In the genomic region with DNA sequence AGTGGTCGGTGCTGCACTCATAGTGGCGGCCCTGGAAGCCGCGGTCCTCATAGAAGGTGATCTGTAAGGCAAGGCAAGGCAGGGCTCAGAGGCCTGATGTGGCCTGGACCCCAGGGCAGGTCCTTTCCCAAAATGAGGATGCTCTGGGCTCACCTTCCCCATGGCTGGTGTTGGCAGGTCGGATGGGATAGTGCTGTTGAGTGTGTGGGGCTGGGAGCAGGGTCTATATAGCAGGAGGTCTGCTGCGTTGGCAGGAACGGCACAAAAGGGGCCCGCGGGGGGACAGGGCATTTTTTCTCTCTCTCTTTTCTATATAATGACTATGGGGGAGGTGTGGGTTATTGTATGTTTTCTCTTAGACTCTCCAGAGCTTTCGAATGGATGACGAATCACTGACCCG, we compare ENCODE assay signal across 13 mouse cellular contexts. TPM values are rescaled to one million over a fixed set of nuclear protein-coding genes. Genes with fewer than 3 reads are reported as not detected.
DNase-seq lines count a peak whose midpoint lies in the region; ATAC-seq and TF ChIP-seq lines count a peak whose summit lies in the region.
"Not testable (repeated sequence)": the region's sequence is repeated elsewhere in the genome, so short reads cannot be mapped to it uniquely, and the experiment has no call there.
"Had no signal": no experiment of that assay in that cellular context is flagged by ENCODE, and none has a peak within 500 bp of the region (broad histone marks: within the 10 kb centered on the region; RNA-seq: fewer than 3 reads in every experiment).

A gene (minus strand): TSS at position 198 of the 400 bp plus-strand sequence.

- TF ChIP-seq EP300 in ES-Bruce4 (IDR thresholded peaks at IDR 0.05; ENCODE audit: insufficient read depth, low read depth, low read length): not testable (repeated sequence)

- not testable (repeated sequence) for H3K9me3 ChIP-seq in ES-Bruce4 (replicated peaks; ENCODE audit: control insufficient read depth, insufficient read depth, low read length, poor library complexity, severe bottlenecking); forebrain, embryonic 10.5 days; forebrain, embryonic 14.5 days (replicated peaks; ENCODE audit: control insufficient read depth, low read length); kidney, embryonic 16.5 days (ENCODE audit: low read length); midbrain, embryonic 11.5 days (ENCODE audit: control insufficient read depth, low read length)

- not testable (repeated sequence) for H3K36me3 ChIP-seq in ES-Bruce4 (ENCODE audit: control insufficient read depth, insufficient read depth, low read length, poor library complexity, severe bottlenecking); forebrain, embryonic 10.5 days (replicated peaks); forebrain, embryonic 14.5 days (ENCODE audit: control insufficient read depth, insufficient read depth, low read length); kidney, embryonic 16.5 days (ENCODE audit: insufficient read depth, low read length); midbrain, embryonic 11.5 days (ENCODE audit: control insufficient read depth, insufficient read depth, low read length)

- TF ChIP-seq POLR2A in ES-Bruce4 (IDR thresholded peaks at IDR 0.05; ENCODE audit: insufficient read depth, low read length); brain, embryonic 14.5 days (IDR thresholded peaks at IDR 0.05; ENCODE audit: borderline replicate concordance, extremely low read depth, insufficient read depth, insufficient read length, poor library complexity, severe bottlenecking): not testable (repeated sequence)

- not testable (repeated sequence) for H3K27ac ChIP-seq in ES-Bruce4 (ENCODE audit: insufficient read depth, low read length); forebrain, embryonic 14.5 days (ENCODE audit: low read depth, low read length); kidney, embryonic 16.5 days (ENCODE audit: low read length); midbrain, embryonic 11.5 days (ENCODE audit: low read depth, low read length)
- peak within 1 kb of the TSS; percentile 62 for H3K27ac ChIP-seq in forebrain, embryonic 10.5 days

- ATAC-seq in forebrain, embryonic 14.5 days: peak; percentile 44; the same call in 1 of the 2 replicates
- peak; percentile 27; the same call in 1 of the 2 replicates for ATAC-seq in kidney, embryonic 16.5 days (ENCODE audit: low FRiP score, low TSS enrichment)
- ATAC-seq in midbrain, embryonic 11.5 days (ENCODE audit: low FRiP score): 0 out of 2 replicates have a peak, but pooled peaks have one; percentile 19

- not testable (repeated sequence) for TF ChIP-seq CTCF in ES-Bruce4 (IDR thresholded peaks at IDR 0.05; ENCODE audit: low read depth, low read length); brain, embryonic 14.5 days (IDR thresholded peaks at IDR 0.05; ENCODE audit: borderline replicate concordance, extremely low read depth, insufficient read depth, insufficient read length)

- not testable (repeated sequence) for H3K9ac ChIP-seq in ES-Bruce4 (ENCODE audit: low read depth, poor library complexity, severe bottlenecking); forebrain, embryonic 14.5 days (ENCODE audit: low read length); kidney, embryonic 16.5 days (replicated peaks; ENCODE audit: low read length); midbrain, embryonic 11.5 days (ENCODE audit: low read length)

- WGBS in forebrain, embryonic 10.5 days: 63% methylated on average over 12 of the region's 12 CpGs
- WGBS in forebrain, embryonic 14.5 days: 17% methylated on average over 8 of the region's 12 CpGs
- 40% methylated on average over 8 of the region's 12 CpGs for WGBS in kidney, embryonic 16.5 days
- 63% methylated on average over 9 of the region's 12 CpGs for WGBS in midbrain, embryonic 11.5 days

- H3K4me1 ChIP-seq in ES-Bruce4 (ENCODE audit: control insufficient read depth, insufficient read depth, low read length); forebrain, embryonic 14.5 days (ENCODE audit: control insufficient read depth, insufficient read depth, low read length); kidney, embryonic 16.5 days (ENCODE audit: insufficient read depth, low read length); midbrain, embryonic 11.5 days (ENCODE audit: control insufficient read depth, insufficient read depth, low read length): not testable (repeated sequence)
- peaks cover 31% of the 10 kb centered on the region for H3K4me1 ChIP-seq in forebrain, embryonic 10.5 days

- peak within 1 kb of the TSS; percentile 21 for H3K4me3 ChIP-seq in ES-Bruce4 (ENCODE audit: low read depth, low read length)
- H3K4me3 ChIP-seq in forebrain, embryonic 10.5 days; forebrain, embryonic 14.5 days (ENCODE audit: low read depth, low read length); kidney, embryonic 16.5 days (ENCODE audit: low read length); midbrain, embryonic 11.5 days (ENCODE audit: low read depth, low read length): not testable (repeated sequence)

- peak; percentile 20 for DNase-seq in brain, embryonic 14.5 days (ENCODE audit: low read depth)
- peak; percentile 18 for DNase-seq in forebrain, embryonic 10.5 days (ENCODE audit: extremely low spot score, low spot score)
- DNase-seq in forebrain, embryonic 14.5 days (ENCODE audit: low spot score); midbrain, embryonic 11.5 days (ENCODE audit: low spot score, missing footprints): not testable (repeated sequence)

- H3K4me2 ChIP-seq in forebrain, embryonic 14.5 days (ENCODE audit: low read length); kidney, embryonic 16.5 days (replicated peaks; ENCODE audit: low read depth, low read length); midbrain, embryonic 11.5 days: not testable (repeated sequence)

- not testable (repeated sequence) for H3K27me3 ChIP-seq in ES-Bruce4 (ENCODE audit: control insufficient read depth, insufficient read depth, low read length, poor library complexity, severe bottlenecking); forebrain, embryonic 10.5 days (ENCODE audit: poor library complexity, severe bottlenecking); forebrain, embryonic 14.5 days (replicated peaks; ENCODE audit: control insufficient read depth, insufficient read depth, low read length); kidney, embryonic 16.5 days (ENCODE audit: insufficient read depth, low read length); midbrain, embryonic 11.5 days (ENCODE audit: control insufficient read depth, insufficient read depth, low read length)

RNA-seq across cellular contexts. Expression of the gene that starts here (rescaled TPM):
- polyA plus RNA-seq in ES-Bruce4 (2011; ENCODE audit: insufficient read depth, insufficient read length, low read depth, missing spikeins): not detected in 2 replicates
- not detected in 2 replicates for polyA plus RNA-seq in brain, embryonic 14.5 days (2012; rRNA removed)
- 2.0 and 2.9 TPM in 2 replicates for polyA plus RNA-seq in forebrain, embryonic 10.5 days (2016; fragmentation: Nextera tagmentation; extraction: Ambion mirVana)
- not detected in 2 replicates for polyA plus RNA-seq in forebrain, embryonic 14.5 days (2014; fragmentation: Nextera tagmentation; extraction: Ambion mirVana)
- not detected in 2 replicates for polyA plus RNA-seq in kidney, embryonic 16.5 days (2015; fragmentation: Nextera tagmentation; extraction: Ambion mirVana)
- 0.65 and 0.74 TPM in 2 replicates for polyA plus RNA-seq in midbrain, embryonic 11.5 days (2014; fragmentation: Nextera tagmentation; extraction: Ambion mirVana)
- polyA plus RNA-seq: activated CD4-positive, CD25-positive, alpha-beta regulatory T cell, adult 4 months; C2C12; forebrain, embryonic 13.5 days; forebrain, embryonic 16.5 days; frontal cortex, adult 2 months; G1E; Patski had no signal

Comparison
In these comparisons a context has a peak if more than half of its experiments do, and no peak if none do; other contexts are left out.
1. Peak in DNase-seq in brain, embryonic 14.5 days; RNA of the gene not detected or under 1 TPM.
2. Peak in ATAC-seq in forebrain, embryonic 14.5 days; RNA of the gene not detected or under 1 TPM.
3. Peak in ATAC-seq in kidney, embryonic 16.5 days; RNA of the gene not detected or under 1 TPM.
4. Peak in ATAC-seq in midbrain, embryonic 11.5 days; RNA of the gene not detected or under 1 TPM.